Mouse (Mus musculus) MEL (cell line): ENCODE measurements around the gene Tmem161a. TPM values are rescaled to one million over a fixed set of nuclear protein-coding genes. Genes with fewer than 3 reads are reported as not detected.

Source experiments
- DNase-seq: peaks from one replicate; pipeline ENCODE4 v3.0.0; 2011; ENCODE audit warnings: low read depth, low spot score
- H3K27ac ChIP-seq: 2 replicates; pipeline ENCODE4 v1.5.1; 2012; ENCODE audit warnings: low read depth, mild to moderate bottlenecking, control low read depth, low read length, moderate library complexity; ENCODE audit not compliant: control insufficient read depth
- H3K27me3 ChIP-seq, 2 experiments: fragments of 150-350 bp in 1 of 2; sonication (generic) in 1 of 2; 2 replicates each; pipeline ENCODE4 v1.6.1; 2012; ENCODE audit warnings: low read length in 2 of 2, mild to moderate bottlenecking in 2 of 2, improper control_type of control experiment in 1 of 2, moderate library complexity in 1 of 2; ENCODE audit not compliant: insufficient read depth in 2 of 2, control insufficient read depth in 1 of 2
- H3K36me3 ChIP-seq, 2 experiments: 2 replicates each; pipeline ENCODE4 v1.6.1; 2012 to 2014; ENCODE audit warnings: low read length in 2 of 2, improper control_type of control experiment in 1 of 2, inconsistent platforms in 1 of 2, mild to moderate bottlenecking in 1 of 2; ENCODE audit not compliant: insufficient read depth in 2 of 2, control insufficient read depth in 1 of 2
- H3K4me1 ChIP-seq, 2 experiments: fragments of 150-350 bp in 1 of 2; sonication (generic) in 1 of 2; 2 replicates each; pipeline ENCODE4 v1.6.1; 2012; ENCODE audit warnings: low read length in 2 of 2, improper control_type of control experiment in 1 of 2, mild to moderate bottlenecking in 1 of 2; ENCODE audit not compliant: insufficient read depth in 2 of 2, control insufficient read depth in 1 of 2
- H3K4me3 ChIP-seq, 2 experiments: fragments of 150-350 bp in 1 of 2; sonication (generic) in 1 of 2; 2 replicates each; pipeline ENCODE4 v1.5.1; 2012; ENCODE audit warnings: low read depth in 2 of 2, low read length in 2 of 2, mild to moderate bottlenecking in 2 of 2, moderate library complexity in 2 of 2, control low read depth in 1 of 2, improper control_type of control experiment in 1 of 2; ENCODE audit not compliant: control insufficient read depth in 1 of 2, insufficient read depth in 1 of 2
- H3K79me2 ChIP-seq: 2 replicates; pipeline ENCODE4 v1.6.1; 2012; ENCODE audit warnings: mild to moderate bottlenecking, low read length, moderate library complexity; ENCODE audit not compliant: control insufficient read depth, poor library complexity, insufficient read depth
- H3K9ac ChIP-seq: 2 replicates; pipeline ENCODE4 v1.6.1; 2012; ENCODE audit warnings: low read depth, mild to moderate bottlenecking, control low read depth, low read length, moderate library complexity; ENCODE audit not compliant: control insufficient read depth, poor library complexity, severe bottlenecking
- H3K9me3 ChIP-seq: fragments of 150-350 bp; sonication (generic); replicated peaks from 2 replicates; pipeline ENCODE4 v1.6.1; 2012; ENCODE audit warnings: mild to moderate bottlenecking, low read length, improper control_type of control experiment, moderate library complexity; ENCODE audit not compliant: insufficient read depth
- BHLHE40 ChIP-seq: IDR thresholded peaks from 2 replicates; pipeline ENCODE4 v1.6.1; 2012; ENCODE audit warnings: low read depth, mild to moderate bottlenecking, inconsistent platforms, low read length, improper control_type of control experiment, borderline replicate concordance
- CHD1 ChIP-seq: IDR thresholded peaks from 2 replicates; pipeline ENCODE4 v1.6.1; 2012; ENCODE audit warnings: low read depth, mild to moderate bottlenecking, inconsistent platforms, low read length, improper control_type of control experiment
- ELF1 ChIP-seq: IDR thresholded peaks from 2 replicates; pipeline ENCODE4 v1.6.1; 2014; ENCODE audit warnings: low read depth, mild to moderate bottlenecking, inconsistent platforms, low read length, improper control_type of control experiment, moderate library complexity
- EP300 ChIP-seq, 2 experiments: IDR thresholded peaks; 2 replicates each; pipeline ENCODE4 v1.6.1; 2011; ENCODE audit warnings: improper control_type of control experiment in 2 of 2, low read length in 2 of 2, low read depth in 1 of 2, mild to moderate bottlenecking in 1 of 2
- ETS1 ChIP-seq: IDR thresholded peaks from 2 replicates; pipeline ENCODE4 v1.6.1; 2012; ENCODE audit warnings: low read depth, mild to moderate bottlenecking, inconsistent platforms, low read length, improper control_type of control experiment, moderate library complexity
- GATA1 ChIP-seq: IDR thresholded peaks from 2 replicates; pipeline ENCODE4 v1.6.1; 2011; ENCODE audit warnings: low read depth, low read length, improper control_type of control experiment
- HCFC1 ChIP-seq: IDR thresholded peaks from 2 replicates; pipeline ENCODE4 v1.6.1; 2012; ENCODE audit warnings: low read depth, mild to moderate bottlenecking, inconsistent platforms, low read length, improper control_type of control experiment, moderate library complexity
- KAT2A ChIP-seq: conservative IDR thresholded peaks from 2 replicates; pipeline ENCODE4 v1.6.1; 2012; ENCODE audit warnings: low read depth, low read length, improper control_type of control experiment, inconsistent platforms
- MAX ChIP-seq: IDR thresholded peaks from 2 replicates; pipeline ENCODE4 v1.6.1; 2011; ENCODE audit warnings: low read length, improper control_type of control experiment
- MAZ ChIP-seq: IDR thresholded peaks from 2 replicates; pipeline ENCODE4 v1.6.1; 2012; ENCODE audit warnings: low read depth, mild to moderate bottlenecking, inconsistent platforms, low read length, improper control_type of control experiment
- MXI1 ChIP-seq: IDR thresholded peaks from 2 replicates; pipeline ENCODE4 v1.6.1; 2011; ENCODE audit warnings: mild to moderate bottlenecking, low read depth, low read length, improper control_type of control experiment
- MYB ChIP-seq: IDR thresholded peaks from 2 replicates; pipeline ENCODE4 v1.6.1; 2011; ENCODE audit warnings: mild to moderate bottlenecking, low read depth, low read length, improper control_type of control experiment
- MYC ChIP-seq: IDR thresholded peaks from 2 replicates; pipeline ENCODE4 v1.6.1; 2011; ENCODE audit warnings: low read depth, mild to moderate bottlenecking, low read length, improper control_type of control experiment, moderate library complexity
- NRF1 ChIP-seq: IDR thresholded peaks from 2 replicates; pipeline ENCODE4 v1.6.1; 2014; ENCODE audit warnings: low read depth, mild to moderate bottlenecking, inconsistent platforms, low read length, improper control_type of control experiment, moderate library complexity; ENCODE audit not compliant: poor library complexity, insufficient read depth, severe bottlenecking
- POLR2AphosphoS2 ChIP-seq: IDR thresholded peaks from 2 replicates; pipeline ENCODE4 v1.6.1; 2011; ENCODE audit warnings: low read length, improper control_type of control experiment
- POLR2AphosphoS5 ChIP-seq: IDR thresholded peaks from 2 replicates; pipeline ENCODE4 v1.6.1; 2012; ENCODE audit warnings: low read depth, borderline replicate concordance, mild to moderate bottlenecking, inconsistent platforms, low read length, moderate library complexity, mixed read lengths
- RAD21 ChIP-seq: IDR thresholded peaks from 2 replicates; pipeline ENCODE4 v1.6.1; 2011; ENCODE audit warnings: mild to moderate bottlenecking, low read depth, low read length, improper control_type of control experiment
- RCOR1 ChIP-seq: IDR thresholded peaks from 2 replicates; pipeline ENCODE4 v1.6.1; 2012; ENCODE audit warnings: low read depth, mild to moderate bottlenecking, inconsistent platforms, low read length, improper control_type of control experiment
- SIN3A ChIP-seq: IDR thresholded peaks from 2 replicates; pipeline ENCODE4 v1.6.1; 2012; ENCODE audit warnings: low read length, improper control_type of control experiment, inconsistent platforms
- SMC3 ChIP-seq: IDR thresholded peaks from 2 replicates; pipeline ENCODE4 v1.6.1; 2011; ENCODE audit warnings: low read depth, low read length, improper control_type of control experiment
- TAL1 ChIP-seq: IDR thresholded peaks from 2 replicates; pipeline ENCODE4 v1.6.1; 2012; ENCODE audit warnings: mild to moderate bottlenecking, inconsistent platforms, low read length, moderate library complexity, mixed read lengths
- TBP ChIP-seq: IDR thresholded peaks from 2 replicates; pipeline ENCODE4 v1.8.0; 2011; ENCODE audit warnings: low read depth, low read length, improper control_type of control experiment
- TCF12 ChIP-seq: IDR thresholded peaks from 2 replicates; pipeline ENCODE4 v1.6.1; 2014; ENCODE audit warnings: low read depth, mild to moderate bottlenecking, inconsistent platforms, low read length, improper control_type of control experiment, moderate library complexity
- USF1 ChIP-seq: IDR thresholded peaks from 2 replicates; pipeline ENCODE4 v1.6.1; 2014; ENCODE audit warnings: low read depth, mild to moderate bottlenecking, inconsistent platforms, low read length, improper control_type of control experiment, moderate library complexity
- ZC3H11A ChIP-seq: IDR thresholded peaks from 2 replicates; pipeline ENCODE4 v1.6.1; 2012; ENCODE audit warnings: low read depth, mild to moderate bottlenecking, inconsistent platforms, low read length, improper control_type of control experiment
- ZKSCAN1 ChIP-seq: IDR thresholded peaks from 2 replicates; pipeline ENCODE4 v1.6.1; 2012; ENCODE audit warnings: low read depth, mild to moderate bottlenecking, inconsistent platforms, low read length, improper control_type of control experiment, moderate library complexity
- ZMIZ1 ChIP-seq: IDR thresholded peaks from 2 replicates; pipeline ENCODE4 v1.6.1; 2012; ENCODE audit warnings: low read depth, mild to moderate bottlenecking, inconsistent platforms, low read length, improper control_type of control experiment, moderate library complexity
- polyA plus RNA-seq, 2 experiments: library from polyadenylated mRNA; stranded (reverse) in 1 of 2; unstranded in 1 of 2; fragments of >175 nt in 1 of 2; fragments of >200 nt in 1 of 2; gene quantifications; 2 replicates each; pipeline versions ENCODE4 v1.2.1 to v1.2.4; 2012; ENCODE audit warnings: low replicate concordance in 2 of 2, low read depth in 1 of 2; ENCODE audit not compliant: insufficient read length in 2 of 2, insufficient read depth in 1 of 2, missing spikeins in 1 of 2
- total RNA-seq: library from RNA; depleted of rRNA; stranded (reverse); fragments of 300-350 nt; gene quantifications from 2 replicates; pipeline ENCODE4 v1.2.3, GENCODE M21; 2012

Tmem161a gene
- total and polyA plus RNA-seq, 3 experiments: 50.7 to 51.4 TPM; not detected in 1

GRCm38 (mm10) chr8:70227997-70228396 is 55.8 kb downstream of the Tmem161a start:
- peaks cover 2 to 3% of the 10 kb centered on the region in 2 experiments; a peak in 3 of 4 replicates for H3K36me3 ChIP-seq

GRCm38 (mm10) chr8:70230837-70231236 is 58.7 kb downstream of the Tmem161a start:
- no peaks in the 10 kb centered on the region for H3K27me3 ChIP-seq
- peaks cover 0 to 9% of the 10 kb centered on the region in 2 experiments; a peak in 3 of 4 replicates for H3K36me3 ChIP-seq
- no peak for DNase-seq
- TF ChIP-seq MXI1 (no peak), MAZ (no peak), POLR2AphosphoS5 (no peak), SMC3 (no peak), ZC3H11A (no peak), ELF1 (no peak), ZMIZ1 (no peak), MYC (no peak), ZKSCAN1 (no peak), KAT2A (no peak), NRF1 (no peak), ETS1 (no peak), RCOR1 (no peak), USF1 (no peak), MAX (no peak), SIN3A (no peak), TBP (no peak), GATA1 (no peak), HCFC1 (no peak)
- H3K4me1 ChIP-seq: peaks cover 5 to 12% of the 10 kb centered on the region in 2 experiments
- H3K79me2 ChIP-seq: peaks cover 19% of the 10 kb centered on the region
- no peak overlapping the region for H3K4me3 ChIP-seq
- H3K9ac ChIP-seq: no peak overlapping the region
- no peaks in the 10 kb centered on the region for H3K9me3 ChIP-seq
- H3K27ac ChIP-seq: no peak overlapping the region

More at GRCm38 (mm10) chr8:70227997-70228396, 55.8 kb downstream of the Tmem161a start:
- no peak for TF ChIP-seq EP300 (IDR thresholded peaks at IDR 0.05; ENCODE audit: low read depth in 1 of 2, low read length in 2 of 2)
- no peak for TF ChIP-seq SMC3
- TF ChIP-seq ZC3H11A: no peak
- TF ChIP-seq POLR2AphosphoS5: no peak
- TF ChIP-seq CHD1: no peak
- TF ChIP-seq RCOR1: no peak
- no peak for TF ChIP-seq BHLHE40
- no peak for TF ChIP-seq TCF12
- no peak for TF ChIP-seq POLR2AphosphoS2
- no peak for TF ChIP-seq ZMIZ1
- TF ChIP-seq KAT2A: no peak
- TF ChIP-seq SIN3A: no peak
- TF ChIP-seq TBP: no peak
- no peak for TF ChIP-seq MAZ
- TF ChIP-seq GATA1: no peak
- TF ChIP-seq RAD21: no peak
- TF ChIP-seq HCFC1: no peak
- TF ChIP-seq TAL1: no peak
- TF ChIP-seq MYB: no peak
- TF ChIP-seq, all 39 proteins: peak for 0
- H3K27me3 ChIP-seq: no peaks in the 10 kb centered on the region
- H3K27ac ChIP-seq: no peak overlapping the region
- H3K9ac ChIP-seq: no peak overlapping the region
- H3K4me3 ChIP-seq: no peak overlapping the region
- H3K79me2 ChIP-seq: peaks cover 3% of the 10 kb centered on the region
- H3K9me3 ChIP-seq: no peaks in the 10 kb centered on the region
- H3K4me1 ChIP-seq: peaks cover 0 to 3% of the 10 kb centered on the region in 2 experiments; a peak in 1 of 4 replicates
- DNase-seq: no peak
